8 mouse cellular contexts compared by ENCODE assay signal in genomic region chr15:98165525-98165924, GRCm38 (mm10). TPM values are rescaled to one million over a fixed set of nuclear protein-coding genes. Genes with fewer than 3 reads are reported as not detected.
DNase-seq lines count a peak whose midpoint lies in the region; ATAC-seq lines count a peak whose summit lies in the region.

Gene Asb8, minus strand, starts transcription at chr15:98165625.

- DNase-seq in left cerebral cortex, adult 18-20 months (ENCODE audit: low spot score in 2 of 2): no peak
- DNase-seq in left cerebral cortex, adult 9 months (ENCODE audit: low spot score in 2 of 2): no peak
- DNase-seq in heart, adult 8-10 months (ENCODE audit: low spot score): no peak
- DNase-seq in layer of hippocampus, postnatal 14 days (ENCODE audit: low spot score in 2 of 2): no peak
- DNase-seq in midbrain, embryonic 14.5 days: no peak
- DNase-seq in right cerebral cortex, postnatal 36 days (ENCODE audit: low spot score in 2 of 2): no peak

- no peaks in the 10 kb centered on the region for H3K36me3 ChIP-seq in midbrain, embryonic 14.5 days (ENCODE audit: control insufficient read depth, insufficient read depth, low read length)

- H3K4me2 ChIP-seq in midbrain, embryonic 14.5 days (ENCODE audit: low read length): peak within 1 kb of the TSS; percentile 81

- ATAC-seq in midbrain, embryonic 14.5 days (ENCODE audit: low FRiP score, low TSS enrichment): no peak
- no peak for ATAC-seq in erythroblast, adult 5-6 weeks (replicated peaks; ENCODE audit: low FRiP score, poor library complexity, severe bottlenecking)

- H3K27ac ChIP-seq in brown adipose tissue, adult 24 weeks (replicated peaks; ENCODE audit: low read depth, low read length): no peak within 1 kb of the TSS
- H3K27ac ChIP-seq in midbrain, embryonic 14.5 days (replicated peaks; ENCODE audit: low read depth, low read length): no peak within 1 kb of the TSS

- peak within 1 kb of the TSS; percentile 66; the same call in 1 of the 2 replicates for H3K9ac ChIP-seq in midbrain, embryonic 14.5 days (replicated peaks; ENCODE audit: low read length)

- no peaks in the 10 kb centered on the region for H3K4me1 ChIP-seq in brown adipose tissue, adult 24 weeks (ENCODE audit: control insufficient read depth, insufficient read depth, insufficient read length, low read length)
- H3K4me1 ChIP-seq in midbrain, embryonic 14.5 days (ENCODE audit: control insufficient read depth, insufficient read depth, low read length): peaks cover 22% of the 10 kb centered on the region

- peaks cover 6% of the 10 kb centered on the region; the same call in 1 of the 2 replicates for H3K27me3 ChIP-seq in midbrain, embryonic 14.5 days (ENCODE audit: control insufficient read depth, insufficient read depth, low read length)

- no peaks in the 10 kb centered on the region for H3K9me3 ChIP-seq in midbrain, embryonic 14.5 days (ENCODE audit: control insufficient read depth, low read length)

- 83% methylated on average over 5 of the region's 5 CpGs for WGBS in midbrain, embryonic 14.5 days

- H3K4me3 ChIP-seq in brown adipose tissue, adult 24 weeks (ENCODE audit: insufficient read depth, low read depth, low read length): no peak within 1 kb of the TSS
- H3K4me3 ChIP-seq in midbrain, embryonic 14.5 days (replicated peaks; ENCODE audit: low read depth, low read length): 0 out of 2 replicates have a peak within 1 kb of the TSS, but pooled peaks have one; percentile 59

RNA-seq across cellular contexts. Expression of gene Asb8, which starts in this region (rescaled TPM):
- 10 to 100 TPM; 49.5 to 53.6 TPM for total RNA-seq in left cerebral cortex, adult 18-20 months (2021)
- polyA plus RNA-seq in brown adipose tissue, adult 24 weeks (2012; ENCODE audit: insufficient read depth, insufficient read length, missing spikeins): 31.3 and 32.9 TPM in 2 replicates
- 100 to 1,000 TPM; 116 to 127 (median 119) TPM for total RNA-seq in heart, adult 8-10 months (2022)
- total RNA-seq in layer of hippocampus, postnatal 14 days (2021): 10 to 100 TPM; 45.0 to 45.6 TPM
- 65.9 and 71.8 TPM in 2 replicates for polyA plus RNA-seq in midbrain, embryonic 14.5 days (2014; fragmentation: Nextera tagmentation; extraction: Ambion mirVana)
- total RNA-seq in erythroblast, adult 5-6 weeks (2015; ENCODE audit: low replicate concordance): 11.3 and 11.7 TPM in 2 replicates
- total RNA-seq in erythroblast, adult 5-6 weeks (2017; ENCODE audit: low replicate concordance): 7.7 and 11.2 TPM in 2 replicates
